In the genomic region with DNA sequence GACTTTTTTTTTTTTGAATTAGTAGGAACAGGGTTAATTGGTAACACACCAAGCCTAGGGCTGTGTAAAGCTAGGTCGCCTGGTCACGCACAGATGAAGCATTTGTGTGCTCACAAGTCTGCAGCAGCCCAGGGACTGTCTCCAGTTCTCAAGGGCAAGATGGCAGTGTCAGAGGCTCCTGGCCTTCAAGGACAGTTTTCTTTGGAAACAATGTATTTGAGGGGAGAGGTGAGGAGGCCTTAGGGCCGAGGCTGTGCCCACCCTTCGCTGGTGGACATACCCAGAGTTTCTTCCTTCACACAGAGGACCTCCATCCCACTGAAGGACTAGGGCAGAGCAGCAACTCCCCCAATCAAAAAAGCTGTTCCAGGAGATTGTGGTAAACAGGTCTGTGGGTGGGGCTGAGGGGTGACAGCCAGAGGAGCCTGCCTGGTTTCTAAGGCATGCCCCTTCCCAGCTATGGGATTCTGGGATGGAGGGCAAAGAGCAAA, we compare ENCODE assay signal across 2 mouse cellular contexts.
TF ChIP-seq lines count a peak whose summit lies in the region.

No protein-coding gene starts in this region.

TF ChIP-seq in CH12.LX, 34 proteins besides CTCF, POLR2A, EP300 and RAD21:
- TF ChIP-seq TBP (conservative IDR thresholded peaks at IDR 0.05; ENCODE audit: low read depth, low read length) (no peak), E2F4 (IDR thresholded peaks at IDR 0.05; ENCODE audit: insufficient replicate concordance, low read depth, low read length) (no peak), MAFK (IDR thresholded peaks at IDR 0.05; ENCODE audit: insufficient replicate concordance, low read length) (no peak), ZC3H11A (IDR thresholded peaks at IDR 0.05; ENCODE audit: low read depth, low read length) (no peak), MXI1 (IDR thresholded peaks at IDR 0.05; ENCODE audit: low read depth, low read length) (no peak), NRF1 (IDR thresholded peaks at IDR 0.05; ENCODE audit: low read depth, low read length) (no peak), JUND (conservative IDR thresholded peaks at IDR 0.05; ENCODE audit: low read depth, low read length) (no peak), ZMIZ1 (IDR thresholded peaks at IDR 0.05; ENCODE audit: low read depth, low read length) (no peak; the same call in 1 of the 2 replicates), JUN (IDR thresholded peaks at IDR 0.05; ENCODE audit: insufficient read depth, low read depth, low read length) (no peak), SIN3A (IDR thresholded peaks at IDR 0.05; ENCODE audit: low read length) (0 out of 2 replicates have a peak, but pooled peaks have one; percentile 11), SMC3 (IDR thresholded peaks at IDR 0.05; ENCODE audit: low read depth, low read length) (no peak), CHD1 (IDR thresholded peaks at IDR 0.05; ENCODE audit: low read depth, low read length) (peak; percentile 39; the same call in 1 of the 2 replicates), TCF12 (IDR thresholded peaks at IDR 0.05; ENCODE audit: low read depth, low read length) (no peak)

TF ChIP-seq in MEL, 35 proteins besides CTCF, POLR2A, EP300 and RAD21:
- no peak for TF ChIP-seq RCOR1 (IDR thresholded peaks at IDR 0.05; ENCODE audit: low read depth, low read length)
- TF ChIP-seq UBTF (IDR thresholded peaks at IDR 0.05; ENCODE audit: borderline replicate concordance, insufficient read depth, low read depth, low read length): no peak
- TF ChIP-seq MYB (IDR thresholded peaks at IDR 0.05; ENCODE audit: low read depth, low read length): no peak
- TF ChIP-seq USF1 (IDR thresholded peaks at IDR 0.05; ENCODE audit: low read depth, low read length): no peak
- peak; percentile 32; the same call in 1 of the 2 replicates for TF ChIP-seq TAL1 (IDR thresholded peaks at IDR 0.05; ENCODE audit: low read length)
- TF ChIP-seq MAFK (IDR thresholded peaks at IDR 0.05; ENCODE audit: borderline replicate concordance, low read depth, low read length): no peak
- TF ChIP-seq TCF12 (IDR thresholded peaks at IDR 0.05; ENCODE audit: low read depth, low read length): no peak; the same call in 1 of the 2 replicates
- TF ChIP-seq MXI1 (IDR thresholded peaks at IDR 0.05; ENCODE audit: low read depth, low read length): no peak
- TF ChIP-seq ZNF384 (IDR thresholded peaks at IDR 0.05; ENCODE audit: low read depth, low read length): no peak
- TF ChIP-seq POLR2AphosphoS5 (IDR thresholded peaks at IDR 0.05; ENCODE audit: borderline replicate concordance, low read depth, low read length): no peak
- 0 out of 2 replicates have a peak, but pooled peaks have one; percentile 39 for TF ChIP-seq TBP (IDR thresholded peaks at IDR 0.05; ENCODE audit: low read depth, low read length)
- no peak for TF ChIP-seq MEF2A (IDR thresholded peaks at IDR 0.05; ENCODE audit: extremely low read depth, insufficient replicate concordance, low read depth, low read length, poor library complexity, severe bottlenecking)
- TF ChIP-seq POLR2AphosphoS2 (IDR thresholded peaks at IDR 0.05; ENCODE audit: low read length): no peak
- no peak for TF ChIP-seq ELF1 (IDR thresholded peaks at IDR 0.05; ENCODE audit: low read depth, low read length)
- no peak for TF ChIP-seq BHLHE40 (IDR thresholded peaks at IDR 0.05; ENCODE audit: borderline replicate concordance, low read depth, low read length)
- TF ChIP-seq JUND (IDR thresholded peaks at IDR 0.05; ENCODE audit: low read depth, low read length): no peak
- TF ChIP-seq MYC (IDR thresholded peaks at IDR 0.05; ENCODE audit: low read depth, low read length): no peak
- no peak for TF ChIP-seq NELFE (IDR thresholded peaks at IDR 0.05; ENCODE audit: low read depth, low read length)
- no peak; the same call in 1 of the 2 replicates for TF ChIP-seq ETS1 (IDR thresholded peaks at IDR 0.05; ENCODE audit: low read depth, low read length)
- no peak for TF ChIP-seq CHD1 (IDR thresholded peaks at IDR 0.05; ENCODE audit: low read depth, low read length)
- no peak for TF ChIP-seq GABPA (IDR thresholded peaks at IDR 0.05; ENCODE audit: low read depth, low read length)
- no peak for TF ChIP-seq MAX (IDR thresholded peaks at IDR 0.05; ENCODE audit: low read length)
- TF ChIP-seq HCFC1 (IDR thresholded peaks at IDR 0.05; ENCODE audit: low read depth, low read length): no peak
- TF ChIP-seq SMC3 (IDR thresholded peaks at IDR 0.05; ENCODE audit: low read depth, low read length): 0 out of 2 replicates have a peak, but pooled peaks have one; percentile 1
